Mouse (Mus musculus) megakaryocyte, embryonic 14.5 days (primary cell): ENCODE measurements around the gene Rac1.

Experiments
- FLI1 ChIP-seq: IDR thresholded peaks from 2 replicates; pipeline ENCODE4 v1.6.1; 2012; ENCODE audit warnings: low read length, inconsistent platforms, mixed read lengths
- GATA1 ChIP-seq: IDR thresholded peaks from 3 replicates; pipeline ENCODE4 v1.6.1; 2012; ENCODE audit warnings: mixed read lengths, low read length, inconsistent platforms, borderline replicate concordance

DNA sequence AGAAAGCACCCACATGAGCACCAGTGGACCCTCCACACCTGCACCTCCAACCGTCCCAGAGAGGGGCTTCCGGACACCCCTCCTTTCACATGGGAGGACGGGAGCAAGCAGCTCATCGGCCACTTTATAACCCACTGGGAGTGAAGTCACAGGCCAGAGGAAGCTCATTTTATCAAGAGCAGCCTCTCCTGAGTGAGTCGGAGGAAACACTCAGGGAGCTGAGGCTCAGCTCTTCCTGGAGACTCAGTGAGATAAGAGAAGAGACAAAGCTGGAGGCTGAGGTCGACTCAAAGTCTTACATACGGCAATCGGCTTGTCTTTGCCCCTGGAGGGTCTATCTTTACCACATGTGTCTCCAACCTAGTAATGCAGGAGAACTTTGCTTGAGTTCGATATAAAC lies 18.5 kb downstream of the Rac1 start:
- TF ChIP-seq GATA1 (no peak), FLI1 (no peak)
